Mouse (Mus musculus) megakaryocyte, embryonic 14.5 days (primary cell): ENCODE data around the gene Ptov1.
"Not testable (repeated sequence)": the region's sequence is repeated elsewhere in the genome, so short reads cannot be mapped to it uniquely, and the experiment has no call there.

Experiments
- FLI1 ChIP-seq: IDR thresholded peaks from 2 replicates; pipeline ENCODE4 v1.6.1; 2012; ENCODE audit warnings: low read length, inconsistent platforms, mixed read lengths
- GATA1 ChIP-seq: IDR thresholded peaks from 3 replicates; pipeline ENCODE4 v1.6.1; 2012; ENCODE audit warnings: mixed read lengths, low read length, inconsistent platforms, borderline replicate concordance

DNA sequence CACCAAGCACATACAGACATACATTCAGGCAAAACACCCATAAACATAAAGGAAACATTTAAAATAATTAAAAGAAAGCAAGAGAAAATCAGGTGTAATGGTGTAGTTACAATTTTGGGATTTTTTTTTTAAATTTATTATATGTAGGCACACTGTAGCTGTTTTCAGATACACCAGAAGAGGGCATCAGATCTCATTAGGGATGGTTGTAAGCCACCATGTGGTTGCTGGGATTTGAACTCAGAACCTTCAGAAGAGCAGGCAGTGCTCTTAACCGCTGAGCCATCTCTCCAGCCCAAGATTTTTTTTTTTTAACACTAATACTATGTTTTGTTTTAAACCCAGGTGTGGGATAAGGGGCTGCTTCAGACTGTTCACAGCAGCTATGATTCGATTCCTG is 2.2 kb upstream of the Ptov1 start:
- TF ChIP-seq FLI1, GATA1: not testable (repeated sequence)
